Mouse (Mus musculus): ENCODE data around the gene Rims1.

Rims1 gene

DNA sequence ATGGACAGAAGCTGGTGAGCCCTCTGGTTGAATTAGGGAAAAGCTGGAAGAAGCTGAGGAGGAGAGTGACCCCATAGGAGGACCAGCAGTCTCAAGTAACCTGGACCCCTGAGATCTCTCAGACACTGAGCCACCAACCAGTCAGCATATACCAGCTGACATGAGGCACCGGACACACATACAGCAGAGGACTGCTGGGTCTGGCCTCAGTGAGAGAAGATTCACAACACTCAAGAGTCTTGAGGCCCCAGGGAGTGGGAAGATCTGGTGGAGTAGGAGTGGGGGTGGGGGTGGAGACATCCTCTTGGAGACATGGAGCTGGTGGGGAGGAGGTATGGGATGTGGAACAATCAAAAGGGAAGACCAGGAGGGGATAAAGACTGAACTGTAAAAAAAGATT, 233.1 kb downstream of the Rims1 start:
- no peak for DNase-seq

DNA sequence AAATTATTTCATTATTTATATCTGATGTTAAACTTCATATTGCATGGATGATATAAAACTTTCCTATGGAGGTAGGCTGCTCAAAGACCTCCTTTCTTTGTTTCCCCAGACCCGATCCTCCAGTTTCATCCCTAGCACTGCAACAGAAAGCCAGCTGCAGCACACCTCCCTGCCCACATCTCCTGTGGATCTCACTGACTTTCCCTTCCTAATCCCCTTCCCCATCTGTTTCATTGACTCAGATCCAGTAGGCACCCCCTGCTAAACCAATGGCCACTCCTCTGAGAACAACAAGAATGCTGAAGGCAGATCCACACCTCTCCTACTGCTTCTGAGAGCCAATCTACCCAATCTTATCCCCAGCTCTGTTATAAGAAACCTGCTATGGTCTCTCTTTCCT, 259.5 kb downstream of the Rims1 start:
- no peak for DNase-seq

DNA sequence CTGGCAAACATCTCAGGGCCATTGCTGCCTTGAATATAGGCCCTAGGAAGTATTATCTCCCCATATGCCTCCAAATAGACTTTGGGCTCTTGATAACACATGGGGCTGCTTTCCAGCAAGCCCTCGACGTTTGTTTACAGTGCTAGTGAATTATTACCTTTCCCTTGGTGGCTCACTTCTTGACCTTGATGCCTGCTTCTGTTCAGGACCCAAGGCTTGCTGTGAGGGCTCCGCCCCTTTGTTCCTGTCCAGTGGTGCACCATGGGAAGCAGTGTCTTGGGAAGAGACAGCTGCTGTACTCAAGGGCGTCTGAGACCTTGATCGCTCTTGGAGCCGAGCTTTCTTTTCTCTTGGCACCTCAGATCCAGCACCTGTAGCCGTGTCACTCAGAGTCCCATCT, 267.7 kb downstream of the Rims1 start:
- DNase-seq, result no peak

DNA sequence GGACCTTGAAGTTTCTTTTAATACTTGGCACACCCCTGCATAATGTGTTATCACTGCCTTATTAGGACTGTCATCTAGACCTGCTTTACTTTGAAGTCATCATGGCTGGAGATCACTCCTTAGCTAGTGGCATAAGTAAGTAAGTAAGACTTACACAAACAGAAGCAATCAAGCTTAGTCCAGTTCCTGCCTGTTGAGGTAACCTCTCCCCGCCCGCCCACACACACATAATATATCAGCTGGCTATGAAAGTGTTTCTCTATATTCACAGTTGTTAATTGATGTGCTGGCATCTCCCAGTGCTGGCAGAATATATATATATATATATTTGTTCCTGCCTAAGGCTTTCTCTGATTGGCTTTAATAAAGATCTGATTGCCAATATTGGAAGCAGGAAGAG, 269.0 kb downstream of the Rims1 start:
- DNase-seq, result no peak

DNA sequence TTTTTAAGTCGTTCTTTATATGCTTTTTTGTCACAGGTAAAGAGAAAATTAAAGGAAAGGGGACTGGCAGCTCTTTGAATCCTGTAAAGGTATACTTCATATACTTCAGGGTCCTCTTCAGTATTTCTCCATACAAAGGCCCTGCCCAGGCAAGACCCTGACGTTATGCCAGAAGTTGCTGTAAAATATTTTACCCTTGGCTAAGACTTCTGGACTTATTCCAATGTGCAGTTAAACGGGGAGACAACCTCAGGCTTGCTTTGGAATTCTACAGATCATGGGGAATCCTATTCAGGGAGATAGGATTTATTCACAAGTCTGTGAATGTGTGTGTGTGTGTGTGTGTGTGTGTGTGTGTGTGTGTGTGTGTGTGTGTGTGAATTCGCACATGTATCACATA, 270.7 kb downstream of the Rims1 start:
- DNase-seq, result no peak

DNA sequence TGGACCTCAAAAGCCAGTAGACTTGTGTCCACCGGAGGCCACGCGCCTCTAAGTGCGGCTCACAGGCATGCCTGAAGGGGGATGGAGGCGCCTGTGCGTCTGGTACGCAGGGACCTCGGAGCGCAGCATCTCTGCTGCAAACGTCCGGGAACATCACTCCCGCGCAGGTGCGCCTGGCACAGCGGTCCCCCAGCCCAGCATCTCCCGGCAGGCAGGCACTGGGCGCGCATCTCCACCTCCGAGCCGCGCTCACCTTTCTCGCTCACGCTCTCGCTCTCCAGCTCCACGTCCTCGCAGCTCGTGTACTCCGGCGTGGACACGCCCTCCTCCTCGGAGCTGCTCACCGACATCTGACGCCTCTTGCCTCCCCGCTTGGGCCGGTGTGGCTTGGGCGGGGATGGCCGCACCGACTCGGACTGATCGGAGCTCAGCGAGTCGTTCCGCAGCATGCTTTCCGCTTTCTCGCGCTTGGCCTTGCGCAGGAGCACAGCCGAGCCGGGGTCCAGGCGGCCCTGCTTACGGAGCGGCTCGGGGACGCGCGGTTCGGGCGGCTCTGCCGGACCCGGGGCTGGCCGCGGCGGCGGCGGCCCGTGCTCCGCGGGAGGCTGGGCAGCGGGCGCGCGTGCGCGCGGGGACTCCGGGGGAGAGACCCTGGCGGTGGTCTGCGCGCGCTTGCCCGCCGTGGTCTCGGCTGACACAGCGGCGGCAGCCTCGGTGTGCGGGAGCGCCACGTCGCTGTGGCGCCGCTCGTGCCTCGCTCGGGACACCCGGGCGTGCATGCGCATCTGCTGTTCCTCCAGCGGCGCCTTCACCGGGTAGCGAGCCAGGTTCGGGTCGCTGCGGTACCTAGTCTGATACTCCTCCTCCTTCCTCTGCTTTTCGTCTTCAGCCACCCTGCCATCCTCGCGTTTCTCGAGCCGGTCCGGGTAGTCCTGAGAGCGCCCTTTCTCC, 272.4 kb downstream of the Rims1 start:
- no peak for DNase-seq

DNA sequence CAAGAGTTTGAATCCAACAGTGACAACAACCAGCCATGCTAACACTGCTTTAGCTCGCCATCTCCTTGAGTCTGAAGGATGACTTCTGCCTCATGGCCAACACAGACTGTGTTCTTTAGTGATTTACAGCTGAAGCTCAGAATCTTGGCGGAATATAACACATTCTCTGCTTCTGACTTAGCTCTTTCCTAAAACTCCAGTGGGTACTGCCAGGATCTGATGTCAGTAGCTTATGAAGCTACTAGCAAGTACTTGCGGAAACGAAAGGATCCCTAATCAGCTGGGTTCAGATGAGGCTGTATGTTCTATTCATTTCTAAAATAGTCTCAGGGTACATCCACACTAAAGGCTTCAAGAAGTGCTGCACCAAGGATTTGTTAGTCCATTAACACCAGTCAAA, 290.7 kb downstream of the Rims1 start:
- no peak for DNase-seq

DNA sequence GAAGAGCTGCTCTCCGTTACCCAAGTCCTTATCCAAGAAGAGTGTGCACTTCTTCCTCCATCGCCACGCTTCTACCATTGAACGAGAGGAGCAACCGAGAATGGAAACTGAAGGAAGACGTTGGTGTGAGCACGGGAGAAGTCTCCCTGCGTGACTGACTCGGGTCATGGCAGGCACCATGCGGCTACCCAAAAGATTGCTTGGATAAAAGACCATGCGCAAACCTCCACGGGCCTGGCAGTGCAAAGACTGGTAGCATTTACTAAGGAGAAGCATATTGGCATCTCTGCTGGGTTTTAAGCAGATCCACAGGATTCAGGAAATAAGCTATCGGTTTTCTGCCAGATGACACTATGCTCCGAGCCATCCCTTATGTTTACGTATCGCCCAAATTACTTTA, 293.4 kb downstream of the Rims1 start:
- DNase-seq, result no peak

DNA sequence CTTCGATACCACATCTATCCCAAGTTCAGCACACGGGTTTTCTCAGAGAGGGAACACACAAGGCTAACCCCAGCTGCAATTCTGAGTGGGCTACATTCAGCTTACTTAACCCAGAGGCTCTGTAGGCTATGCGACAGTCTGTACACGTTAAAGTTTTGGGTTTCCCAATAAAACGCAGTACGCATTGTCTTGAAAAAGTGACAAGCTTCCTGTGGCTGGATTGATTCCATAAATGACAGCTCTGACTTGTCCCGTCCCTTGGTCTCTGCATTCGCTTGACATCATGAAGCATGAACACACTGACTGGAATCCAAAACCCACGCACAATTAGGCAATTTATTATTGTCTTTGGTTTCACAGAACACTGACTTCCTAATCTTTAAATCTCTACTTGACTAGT, 294.2 kb downstream of the Rims1 start:
- DNase-seq, result no peak

DNA sequence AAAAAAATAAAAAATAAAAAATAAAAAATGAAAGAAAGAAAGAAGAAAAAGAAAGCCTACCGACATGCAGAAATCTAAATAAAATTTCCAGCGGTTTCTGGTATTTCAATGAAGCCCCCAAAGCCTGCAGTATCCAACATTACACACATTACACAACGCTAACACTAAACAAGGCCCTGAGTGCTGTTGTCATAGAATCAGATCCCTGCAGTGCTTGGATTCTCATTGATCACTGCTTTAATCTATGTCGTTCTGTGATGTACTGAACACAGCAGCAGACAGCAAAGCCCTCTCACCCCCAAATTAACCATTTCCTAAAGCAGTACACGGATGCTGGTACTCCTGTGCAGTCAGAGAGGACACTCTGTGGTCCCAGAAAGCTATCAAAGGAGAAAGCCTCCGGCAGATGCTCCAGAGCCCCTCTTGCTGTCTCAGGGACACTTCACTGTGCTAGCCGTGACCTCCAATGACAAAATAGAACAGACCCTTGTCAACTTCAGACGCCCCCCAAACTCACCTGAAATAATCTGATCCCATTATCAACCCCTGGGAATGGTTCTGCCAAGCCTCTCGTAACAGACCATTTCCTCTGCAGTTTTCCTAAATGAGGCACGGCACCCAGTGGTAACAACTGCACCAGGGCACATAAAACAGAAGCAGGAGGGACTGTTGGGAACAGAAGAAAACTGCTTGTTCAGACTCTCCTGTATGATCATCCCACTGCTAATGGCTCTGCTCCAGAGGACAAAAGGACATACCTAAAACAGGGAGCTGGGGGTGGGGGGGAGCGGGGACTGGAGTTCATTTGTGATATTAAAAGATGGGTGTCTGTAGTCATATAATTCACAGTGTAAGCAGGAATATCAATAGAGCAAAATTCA, 296.8 kb downstream of the Rims1 start:
- DNase-seq, result no peak

DNA sequence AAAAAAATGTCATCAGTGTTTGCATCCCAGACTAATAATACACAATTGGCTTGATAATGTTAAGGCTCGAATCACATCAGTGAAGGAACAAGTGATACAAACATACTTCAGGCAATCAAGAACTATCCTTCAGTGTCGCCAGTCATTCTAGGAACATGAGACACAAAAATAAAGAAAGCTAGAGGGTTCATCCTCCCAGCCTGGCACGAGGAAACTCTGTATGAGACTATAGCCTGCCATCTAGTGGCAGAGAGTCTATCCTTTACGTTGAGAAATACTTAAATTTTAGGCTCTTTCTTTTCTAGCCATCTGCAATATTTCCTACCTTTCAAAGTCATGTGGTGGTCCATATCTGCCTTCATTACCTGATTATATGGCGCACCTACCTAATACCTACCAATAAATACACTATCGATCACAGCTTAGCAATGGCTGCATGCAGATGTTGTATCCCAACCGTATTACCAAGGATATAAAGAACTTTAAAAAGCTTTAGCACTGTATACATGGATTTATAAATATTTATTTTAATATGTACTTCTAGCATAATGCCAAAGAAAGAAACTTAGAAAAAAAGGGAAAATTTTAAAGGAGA, 318.4 kb downstream of the Rims1 start:
- no peak for DNase-seq

DNA sequence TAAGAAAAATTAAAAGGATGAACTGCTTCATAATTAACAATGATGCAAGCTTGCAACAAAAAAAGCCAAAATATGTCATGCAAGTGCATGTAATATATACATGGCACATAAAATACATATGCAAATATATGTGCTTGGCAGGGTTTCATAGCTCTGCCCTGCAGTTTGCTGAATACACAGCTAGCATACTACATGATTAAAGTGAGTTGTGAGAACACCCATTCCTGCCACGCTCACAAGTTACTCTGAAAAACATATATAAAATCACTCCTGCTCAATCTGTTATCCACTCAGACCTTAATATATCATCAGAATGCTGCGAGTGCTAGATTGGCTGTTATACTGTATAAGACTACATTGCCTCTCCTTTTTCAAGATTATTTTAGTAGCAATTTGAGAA, 329.6 kb downstream of the Rims1 start:
- no peak for DNase-seq

DNA sequence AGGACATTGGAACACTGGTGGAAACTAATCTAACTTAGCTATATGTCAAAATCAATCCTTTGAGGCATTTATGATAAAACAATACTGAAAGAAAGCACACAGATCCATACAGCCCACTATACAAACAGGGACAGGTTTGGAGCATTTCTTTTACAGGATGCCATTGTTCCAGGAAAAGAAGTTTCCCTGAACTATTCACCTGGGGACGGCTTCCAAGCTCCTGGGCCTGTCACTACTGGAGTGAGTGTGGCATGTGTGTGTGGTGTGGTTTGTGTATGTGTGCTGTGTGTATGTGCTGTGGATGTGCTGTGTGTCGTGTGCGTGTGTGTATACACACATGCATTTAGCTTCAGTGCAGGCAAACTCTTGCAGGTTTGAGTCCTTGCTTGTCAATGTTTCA, 338.8 kb downstream of the Rims1 start:
- no peak for DNase-seq

DNA sequence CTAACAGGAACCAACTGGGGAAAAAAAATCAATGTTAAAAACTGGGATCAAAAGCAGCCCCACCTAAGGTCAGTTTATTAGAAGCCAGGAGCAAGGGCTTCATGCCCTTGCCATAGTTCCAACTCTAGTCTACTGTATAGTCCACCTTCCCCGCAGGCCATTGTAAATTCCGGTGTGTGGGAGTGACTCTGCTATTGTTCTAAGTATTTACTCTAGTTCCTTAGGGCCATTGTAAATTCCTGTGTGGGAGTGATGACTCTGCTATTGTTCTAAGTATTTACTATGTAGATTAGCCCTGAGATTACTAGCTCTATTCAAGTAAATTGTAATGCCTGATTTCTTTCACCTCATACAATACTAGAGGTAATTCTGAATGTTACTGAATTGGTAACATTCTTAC, 339.2 kb downstream of the Rims1 start:
- no peak for DNase-seq

DNA sequence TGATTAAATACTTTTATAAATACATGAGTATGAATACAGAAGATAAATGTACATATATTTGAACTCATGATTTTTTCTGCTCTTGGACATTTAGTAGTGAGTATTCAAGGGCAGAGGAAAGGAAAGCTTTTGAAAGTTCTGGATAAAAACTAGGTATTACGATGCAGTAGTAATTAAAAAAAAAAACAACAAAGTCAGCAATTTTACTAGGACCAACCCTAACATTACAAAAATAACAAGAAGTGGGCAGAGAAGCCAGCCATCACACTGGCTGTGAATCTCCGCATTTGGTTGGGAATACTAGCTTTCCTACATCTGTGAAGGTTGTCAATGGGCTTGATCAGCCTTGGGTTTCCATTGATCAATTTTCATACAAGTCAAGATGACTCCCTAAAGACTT, 381.8 kb downstream of the Rims1 start:
- DNase-seq, result no peak

DNA sequence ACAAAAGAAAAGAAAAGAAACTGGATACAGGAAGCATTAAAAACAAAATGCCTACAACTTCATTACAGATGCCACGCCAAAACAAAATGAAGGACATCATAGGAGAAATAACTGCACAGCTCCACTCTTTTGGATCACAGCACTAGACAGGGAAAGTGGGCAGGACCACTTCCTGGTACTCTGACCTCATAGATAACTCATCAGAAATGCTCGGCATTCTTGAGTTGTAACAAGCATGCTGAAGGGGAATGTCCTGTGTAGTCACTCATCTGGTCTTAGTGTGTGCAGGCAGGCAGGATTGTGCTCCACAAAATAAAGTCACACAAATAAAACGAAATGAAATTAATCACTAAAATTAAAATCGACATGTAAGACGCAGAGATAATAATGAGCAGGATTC, 383.7 kb downstream of the Rims1 start:
- DNase-seq, result no peak

DNA sequence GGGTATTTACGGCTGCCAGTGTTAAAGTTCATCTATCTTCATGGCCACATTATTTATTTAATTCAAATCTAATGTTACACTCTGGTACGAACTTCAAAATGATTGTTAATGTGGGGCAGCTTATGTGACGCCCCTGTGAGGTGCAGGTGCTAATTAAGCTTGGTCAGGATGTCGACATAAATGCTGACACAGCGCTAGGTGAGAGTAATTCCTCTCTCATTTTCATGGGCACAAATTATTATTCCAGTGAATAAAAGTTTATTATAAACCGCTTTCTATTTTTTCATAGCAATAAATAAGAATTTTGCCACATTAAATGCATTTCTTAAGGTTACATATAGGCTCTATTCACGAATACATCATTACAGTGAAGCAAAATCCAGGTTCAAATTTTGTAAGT, 395.6 kb downstream of the Rims1 start:
- no peak for DNase-seq

DNA sequence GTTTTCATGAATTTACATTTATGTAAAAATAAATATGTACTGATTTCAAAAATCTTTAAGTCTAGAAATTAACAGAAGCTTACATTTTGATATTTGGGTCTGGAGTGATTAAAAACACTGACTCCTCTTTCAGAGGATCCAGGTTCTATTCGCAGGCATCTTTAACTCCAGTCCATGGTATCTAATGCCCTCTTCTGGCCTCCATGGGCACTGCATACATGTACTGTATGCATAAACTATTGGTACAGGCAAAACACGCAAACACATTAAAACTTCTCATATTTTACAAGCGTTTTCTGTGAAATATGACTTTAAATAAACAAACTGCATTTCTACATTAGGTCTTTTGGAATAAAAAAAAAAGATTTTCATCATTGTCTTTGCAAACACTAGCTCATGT, 419.4 kb downstream of the Rims1 start:
- peak in 1 of 2 experiments; percentile 37 for DNase-seq

DNA sequence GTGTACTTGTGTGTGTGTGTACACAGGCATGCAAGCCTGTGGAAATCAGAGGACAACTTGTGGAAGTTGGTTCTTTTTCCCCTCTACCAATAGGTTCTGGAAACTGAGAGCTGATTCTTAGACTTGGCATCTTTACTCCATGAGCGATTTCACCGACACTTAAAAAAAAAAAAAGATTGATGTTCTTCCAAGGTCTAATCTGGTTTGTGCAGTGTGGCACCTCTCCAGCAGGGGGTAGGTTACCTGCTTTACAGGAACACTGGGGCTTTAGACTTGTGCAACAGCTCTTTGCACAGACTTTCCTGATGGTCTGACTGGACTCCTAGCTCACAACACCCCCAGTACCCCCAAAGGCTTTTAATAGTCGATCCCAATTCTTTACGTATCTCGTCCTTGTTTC, 428.1 kb downstream of the Rims1 start:
- DNase-seq, result no peak

DNA sequence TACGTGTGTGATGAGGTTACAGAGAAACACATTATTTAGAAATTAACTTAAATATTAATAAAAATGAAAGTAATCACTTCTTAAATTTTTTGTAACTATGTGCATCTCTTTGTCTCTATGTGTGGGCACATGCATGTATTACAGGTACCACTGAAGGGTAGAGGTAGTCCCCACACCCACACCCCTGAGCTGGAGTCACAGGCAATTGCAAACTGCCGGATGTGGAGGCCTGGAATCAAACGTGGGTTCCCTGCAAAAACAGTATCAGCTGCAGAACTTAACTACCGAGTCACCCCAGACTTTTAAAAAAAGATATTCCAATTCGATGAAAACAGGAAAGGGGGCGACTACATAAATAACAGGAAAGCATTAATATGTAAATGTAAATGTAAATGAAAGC, 428.7 kb downstream of the Rims1 start:
- DNase-seq, result no peak

DNA sequence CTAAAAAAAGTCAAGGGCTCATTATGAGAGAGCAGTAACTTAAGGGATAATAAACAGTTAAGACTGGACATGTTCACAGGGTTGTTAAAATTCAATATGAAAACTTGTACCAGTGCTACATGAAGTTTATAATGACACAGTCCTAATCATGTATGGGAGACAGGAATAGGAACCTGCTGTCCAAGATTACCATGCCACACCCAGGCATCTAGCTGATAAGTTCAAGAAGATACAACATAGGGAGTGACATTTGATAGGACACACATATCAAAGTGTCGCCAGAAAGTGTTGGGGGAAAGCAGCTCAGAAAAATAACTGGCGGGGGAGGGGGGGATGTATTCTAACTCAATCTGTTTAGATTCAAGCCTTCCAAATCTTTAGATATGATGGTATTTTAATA, 449.6 kb downstream of the Rims1 start:
- DNase-seq, result no peak

DNA sequence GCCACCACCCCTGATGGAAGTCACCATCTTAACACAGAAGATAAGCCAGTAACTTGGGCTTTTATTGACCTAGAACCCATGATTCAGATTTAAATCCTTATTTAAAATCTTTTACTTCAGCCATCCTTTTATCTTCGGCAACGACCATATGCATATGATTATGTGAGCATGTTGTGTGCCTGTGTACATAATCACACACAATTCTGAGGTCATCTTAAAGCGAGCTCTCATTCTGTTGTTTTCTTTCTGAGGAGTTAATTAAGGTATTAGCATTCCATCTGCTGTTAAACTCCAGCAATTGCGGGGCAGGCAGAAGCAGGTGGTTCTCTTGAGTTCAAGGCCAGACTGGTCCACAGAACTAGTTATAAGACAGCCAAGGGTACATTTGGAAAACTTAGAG, 452.1 kb downstream of the Rims1 start:
- no peak for DNase-seq

DNA sequence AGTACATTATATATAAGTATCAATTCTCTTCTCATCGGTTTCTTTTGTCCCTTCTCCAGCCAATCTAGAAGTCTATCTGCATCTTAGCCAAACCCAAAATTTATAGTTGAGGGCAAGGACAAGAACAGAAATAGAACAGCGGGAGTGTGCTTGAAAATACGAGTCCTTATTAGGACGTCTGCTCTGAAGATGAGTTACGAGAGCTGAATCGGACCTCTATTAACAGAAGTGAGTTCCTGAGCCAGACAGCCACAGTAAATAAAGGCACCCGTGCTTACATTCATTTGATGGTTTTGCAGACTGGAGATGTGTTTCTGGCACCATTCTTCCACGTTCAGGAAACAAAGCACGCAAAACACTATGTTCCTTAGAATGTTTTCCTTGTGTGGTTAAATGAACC, 466.9 kb downstream of the Rims1 start:
- no peak for DNase-seq
